Mouse (Mus musculus): ENCODE measurements around the gene Ppp2r5d. TPM values are rescaled to one million over a fixed set of nuclear protein-coding genes. Genes with fewer than 3 reads are reported as not detected.

The Ppp2r5d gene
- 96.0 and 102 TPM in 2 replicates for polyA plus RNA-seq (2015; fragmentation: Nextera tagmentation; extraction: Ambion mirVana)

DNA sequence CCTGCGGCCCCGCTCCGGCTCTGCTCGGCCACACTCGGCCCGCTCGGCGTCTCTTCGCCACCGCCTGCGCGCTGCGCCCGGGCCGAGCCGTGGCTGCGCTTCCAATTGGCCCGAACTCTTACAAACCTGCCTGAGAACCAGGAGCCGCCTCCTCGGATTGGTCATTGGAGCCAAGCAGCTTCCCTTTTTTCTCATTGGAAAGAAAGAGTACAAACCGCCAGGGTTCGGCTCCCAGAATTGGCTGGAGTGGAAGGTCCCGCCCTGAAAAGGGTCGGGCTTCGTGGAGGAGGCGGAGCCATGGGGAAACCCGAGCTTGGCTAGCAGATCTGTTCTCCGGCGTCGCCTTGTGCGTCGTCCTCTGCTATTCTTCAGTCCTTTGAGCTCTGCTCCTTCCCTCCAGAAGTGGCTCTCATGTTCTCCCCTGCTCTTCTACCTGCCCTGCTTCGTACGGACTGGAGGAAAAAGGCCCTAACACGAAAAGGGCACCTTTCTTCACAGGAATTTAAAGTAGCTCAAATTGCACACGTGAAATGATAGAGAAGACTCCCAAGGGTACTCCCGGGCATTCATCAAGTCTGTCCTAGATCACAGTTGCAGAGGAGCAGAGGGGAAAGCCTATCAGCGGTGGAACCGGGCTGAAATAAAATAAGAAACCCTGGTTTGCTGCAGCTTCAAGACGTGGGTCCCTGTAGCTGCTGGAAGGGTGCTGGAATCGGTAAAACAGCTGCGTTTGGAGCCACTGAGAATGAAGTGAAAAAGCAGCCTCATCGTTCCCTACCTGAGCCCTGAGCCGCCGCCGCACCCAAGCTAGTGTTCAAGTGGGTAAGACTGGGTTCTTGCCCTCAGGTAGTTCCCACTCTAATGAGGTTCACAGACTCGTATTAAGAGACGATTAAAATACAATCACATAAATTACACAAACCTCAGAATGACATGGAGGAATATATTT is at the start of gene Ppp2r5d:
Gene Ppp2r5d (minus strand): TSS at position 225 of the 949 bp plus-strand sequence.
- Histone ChIP-seq H3K4me1 (peaks cover 30% of the 10 kb centered on the region), H3K4me2 (peak within 1 kb of the TSS; percentile 79), H3K36me3 (no peaks in the 10 kb centered on the region), H3K27ac (peak within 1 kb of the TSS; percentile 96), H3K9ac (peak within 1 kb of the TSS; percentile 87), H3K27me3 (no peaks in the 10 kb centered on the region), H3K9me3 (no peaks in the 10 kb centered on the region), H3K4me3 (peak within 1 kb of the TSS; percentile 83)
- peak; percentile 94 for ATAC-seq (ENCODE audit: borderline replicate concordance, extremely low read depth, low FRiP score, low TSS enrichment)
- WGBS: under 1% methylated on average over 48 of the region's 48 CpGs

DNA sequence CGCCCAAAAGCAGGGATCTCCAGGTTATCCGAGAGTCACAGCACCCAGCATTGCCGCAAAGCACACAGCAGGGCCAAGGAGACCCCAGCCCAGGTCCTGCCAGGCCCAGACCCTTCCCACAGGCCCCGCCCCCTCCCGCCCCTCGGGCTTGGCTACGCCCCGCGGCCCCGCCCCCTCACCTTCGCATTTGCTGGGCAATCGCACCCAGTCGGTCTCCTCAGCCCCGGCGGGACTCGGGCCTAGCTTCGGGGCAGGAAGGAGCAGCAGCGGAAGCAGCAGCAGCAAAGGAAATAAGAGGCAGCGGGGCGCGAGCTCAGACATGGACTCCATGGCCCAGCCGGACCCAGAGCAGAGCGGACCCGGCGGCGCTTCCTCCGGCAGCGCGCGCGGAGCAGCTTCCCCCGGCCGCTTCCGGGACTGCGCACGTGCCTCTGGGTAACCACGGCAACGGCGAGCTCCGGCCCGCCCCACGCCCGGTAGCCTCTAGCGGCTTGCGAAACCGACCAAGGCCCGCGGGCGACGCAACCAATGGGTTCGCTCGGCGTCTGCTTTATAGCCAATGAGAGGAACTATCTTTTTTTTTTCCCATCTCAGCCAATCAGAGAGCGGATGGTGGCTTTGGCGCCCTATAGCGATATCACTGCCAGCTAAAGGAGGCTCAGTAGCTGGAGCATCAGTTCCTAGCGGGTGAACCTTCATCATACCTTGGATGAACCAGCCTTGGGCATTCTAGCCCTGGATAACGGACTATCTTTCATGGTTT is 47.1 kb upstream of the Ppp2r5d start, which contains the start of gene Cnpy3:
Gene Cnpy3 (minus strand): TSS at position 421 of the 763 bp plus-strand sequence.
- Histone ChIP-seq H3K4me1 (peaks cover 15% of the 10 kb centered on the region), H3K4me3 (peak within 1 kb of the TSS; percentile 91), H3K9ac (peak within 1 kb of the TSS; percentile 72), H3K9me3 (no peaks in the 10 kb centered on the region), H3K36me3 (0 out of 2 replicates have a peak, but pooled peaks cover 2% of the 10 kb centered on the region), H3K4me2 (peak within 1 kb of the TSS; percentile 76), H3K27ac (peak within 1 kb of the TSS; percentile 92), H3K27me3 (no peaks in the 10 kb centered on the region)
- peak; percentile 98 for ATAC-seq (ENCODE audit: borderline replicate concordance, extremely low read depth, low FRiP score, low TSS enrichment)
- WGBS: under 1% methylated on average over 54 of the region's 58 CpGs

DNA sequence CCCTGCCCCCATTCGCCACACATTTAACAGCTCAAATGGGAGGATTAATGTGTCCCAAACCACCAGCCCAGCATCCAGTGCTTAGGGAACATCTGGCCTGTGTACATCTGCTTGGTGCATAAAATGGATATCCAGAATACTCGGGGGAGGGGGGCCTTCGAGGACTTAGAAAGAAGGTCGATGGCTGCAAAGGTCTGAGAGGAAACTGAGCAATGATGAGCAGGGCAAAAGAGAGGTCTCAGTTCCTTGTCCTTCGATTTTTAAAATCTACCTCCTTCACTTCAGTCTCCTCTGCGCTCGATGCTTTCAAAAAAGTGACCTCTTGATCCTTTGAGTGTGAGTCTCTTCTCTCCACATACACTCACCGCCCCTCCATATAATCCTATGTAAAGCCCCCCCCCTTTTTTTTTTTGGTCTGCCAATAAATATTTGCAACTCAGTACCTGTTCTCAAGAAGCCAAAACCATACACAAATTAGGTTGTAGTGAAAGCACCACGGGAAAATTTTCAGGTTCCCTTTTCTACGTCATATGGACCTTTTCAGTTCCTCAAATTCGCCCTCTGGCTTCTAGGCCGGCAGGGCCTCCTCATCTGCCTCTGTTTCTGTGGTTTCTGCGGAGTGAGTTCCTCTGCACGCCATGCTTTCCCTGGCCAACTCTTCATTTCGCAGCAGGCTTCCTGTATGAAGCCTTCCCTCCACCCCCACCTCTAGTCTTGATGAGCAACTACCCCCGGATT is 46.3 kb upstream of the Ppp2r5d start:
- Histone ChIP-seq H3K27me3 (no peaks in the 10 kb centered on the region), H3K36me3 (peaks cover 8% of the 10 kb centered on the region; the same call in 1 of the 2 replicates), H3K9me3 (no peaks in the 10 kb centered on the region), H3K4me3 (peak overlapping the region; percentile 91), H3K9ac (peak overlapping the region; percentile 72), H3K4me1 (peaks cover 15% of the 10 kb centered on the region), H3K4me2 (peak overlapping the region; percentile 76), H3K27ac (peak overlapping the region; percentile 92)
- WGBS: 14% methylated on average over 16 of the region's 16 CpGs
- ATAC-seq (ENCODE audit: borderline replicate concordance, extremely low read depth, low FRiP score, low TSS enrichment): no peak

DNA sequence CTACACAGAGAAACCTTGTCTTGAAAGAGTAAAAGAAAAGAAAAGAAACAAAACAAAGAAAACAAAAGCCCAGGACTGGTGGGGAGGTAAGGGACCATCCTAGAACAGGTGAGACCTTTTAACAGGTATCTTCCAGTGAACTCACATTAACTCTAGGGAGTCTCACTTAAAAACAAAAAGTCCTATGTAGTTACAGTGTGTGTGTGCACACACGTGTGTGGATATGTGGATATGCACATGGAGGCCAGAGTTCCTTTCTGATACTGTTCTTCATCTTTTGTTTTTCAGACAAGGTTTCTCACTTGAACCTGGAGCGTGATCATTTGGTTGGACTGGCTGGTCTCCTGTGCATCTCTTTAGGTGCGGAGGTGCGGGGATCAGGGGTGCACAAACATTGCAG is 45.7 kb upstream of the Ppp2r5d start:
- Histone ChIP-seq H3K4me1 (peaks cover 15% of the 10 kb centered on the region), H3K4me3 (peak overlapping the region; percentile 91), H3K9me3 (no peaks in the 10 kb centered on the region), H3K27ac (0 out of 2 replicates have a peak overlapping the region, but pooled peaks have one; percentile 92), H3K4me2 (peak overlapping the region; percentile 76), H3K36me3 (peaks cover 9% of the 10 kb centered on the region; the same call in 1 of the 2 replicates), H3K27me3 (no peaks in the 10 kb centered on the region), H3K9ac (peak overlapping the region; percentile 72; the same call in 1 of the 2 replicates)
- no peak for ATAC-seq (ENCODE audit: borderline replicate concordance, extremely low read depth, low FRiP score, low TSS enrichment)
- 88% methylated on average over 4 of the region's 4 CpGs for WGBS

DNA sequence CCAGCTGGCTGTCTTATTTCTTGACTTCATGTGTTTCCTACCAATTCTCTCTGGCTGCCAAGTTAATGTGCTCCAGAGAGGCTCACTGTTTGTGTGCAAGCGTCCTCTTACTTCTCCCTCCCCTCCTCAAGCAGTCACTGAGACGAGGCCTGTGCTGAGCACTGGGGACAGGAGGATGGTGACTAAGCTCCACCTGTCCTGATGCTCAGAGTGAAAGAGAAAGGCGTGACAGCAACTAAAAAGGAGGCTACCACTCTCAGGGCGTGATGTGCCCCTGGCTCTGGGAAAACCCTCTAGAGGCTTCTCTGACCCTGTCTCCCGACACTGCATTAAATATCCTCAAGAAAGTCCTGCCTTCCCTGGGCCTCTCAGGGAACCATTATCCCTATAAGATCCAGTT is 44.4 kb upstream of the Ppp2r5d start:
- Histone ChIP-seq H3K9ac (no peak overlapping the region), H3K27ac (no peak overlapping the region), H3K27me3 (no peaks in the 10 kb centered on the region), H3K36me3 (peaks cover 16% of the 10 kb centered on the region), H3K4me1 (peaks cover 15% of the 10 kb centered on the region), H3K4me3 (no peak overlapping the region), H3K9me3 (no peaks in the 10 kb centered on the region), H3K4me2 (no peak overlapping the region)
- 92% methylated on average over 5 of the region's 5 CpGs for WGBS
- ATAC-seq (ENCODE audit: borderline replicate concordance, extremely low read depth, low FRiP score, low TSS enrichment): no peak

DNA sequence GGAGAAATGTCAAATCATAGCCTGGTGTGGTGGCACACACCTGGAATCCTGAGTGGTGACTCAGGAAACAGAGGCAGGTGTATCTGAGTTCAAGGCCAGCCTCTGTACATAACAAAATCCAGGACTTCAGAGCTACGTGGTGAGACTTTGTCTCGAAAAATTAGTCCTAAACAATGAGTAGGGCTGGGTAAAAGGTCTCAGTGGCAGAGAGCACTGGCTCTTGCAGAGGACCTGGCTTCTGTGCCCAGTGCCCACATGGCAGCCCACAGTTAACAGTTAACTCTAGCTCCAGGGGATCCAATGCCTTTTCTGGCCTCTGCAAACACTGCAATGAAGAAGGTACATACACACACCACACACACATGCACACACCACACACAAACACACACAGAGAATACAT is 42.9 kb upstream of the Ppp2r5d start:
- H3K9me3 ChIP-seq: no peaks in the 10 kb centered on the region
- no peaks in the 10 kb centered on the region for H3K27me3 ChIP-seq
- H3K36me3 ChIP-seq: peaks cover 26% of the 10 kb centered on the region
- ATAC-seq (ENCODE audit: borderline replicate concordance, extremely low read depth, low FRiP score, low TSS enrichment): no peak
- no peak overlapping the region for H3K27ac ChIP-seq
- no peak overlapping the region for H3K4me3 ChIP-seq
- no peak overlapping the region for H3K4me2 ChIP-seq
- peaks cover 15% of the 10 kb centered on the region for H3K4me1 ChIP-seq
- H3K9ac ChIP-seq: no peak overlapping the region
- WGBS: 96% methylated on average over 2 of the region's 2 CpGs

DNA sequence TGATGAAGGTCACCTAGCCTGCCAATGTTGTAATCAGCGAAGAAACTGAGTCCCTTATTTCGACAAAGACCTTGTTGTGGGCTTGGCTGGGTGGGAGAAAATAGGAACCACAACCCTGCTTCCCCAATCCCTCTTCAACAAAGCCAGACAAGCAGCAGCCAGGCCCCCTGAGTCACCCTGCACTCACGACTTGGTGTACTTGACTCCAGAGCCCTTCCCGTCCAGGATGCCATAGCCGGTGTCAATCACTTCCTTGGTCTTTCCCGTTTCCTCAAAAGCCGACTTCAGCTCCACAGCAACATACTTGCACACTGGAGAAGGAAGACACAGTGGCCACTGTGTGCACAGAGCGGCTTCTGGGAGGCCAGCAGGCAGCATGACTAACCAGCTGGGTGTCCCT is 42.3 kb upstream of the Ppp2r5d start:
- Histone ChIP-seq H3K9ac (no peak overlapping the region), H3K4me3 (no peak overlapping the region), H3K36me3 (peaks cover 26% of the 10 kb centered on the region), H3K27ac (no peak overlapping the region), H3K27me3 (no peaks in the 10 kb centered on the region), H3K4me2 (no peak overlapping the region), H3K9me3 (no peaks in the 10 kb centered on the region), H3K4me1 (peaks cover 10% of the 10 kb centered on the region)
- WGBS: 81% methylated on average over 8 of the region's 8 CpGs
- no peak for ATAC-seq (ENCODE audit: borderline replicate concordance, extremely low read depth, low FRiP score, low TSS enrichment)

DNA sequence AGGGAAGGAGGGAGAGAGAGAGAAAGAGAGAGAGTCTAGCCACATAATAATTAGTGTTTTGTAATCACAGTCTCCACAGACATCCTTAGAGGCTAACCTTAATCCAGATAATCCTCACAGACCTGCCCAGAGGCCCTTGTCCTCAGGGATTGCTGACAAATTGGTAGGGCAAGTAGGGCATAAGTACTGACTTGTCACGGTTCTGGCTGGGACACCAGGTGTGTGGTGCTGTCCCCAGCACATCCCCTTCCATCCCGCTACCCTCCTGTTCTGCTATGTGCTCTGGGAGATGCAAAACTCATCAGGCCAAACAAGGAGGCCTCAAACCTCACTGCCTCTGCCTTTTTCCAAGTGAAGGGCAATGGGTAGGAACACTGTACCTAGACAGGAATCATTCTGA is 40.6 kb upstream of the Ppp2r5d start:
- Histone ChIP-seq H3K27me3 (no peaks in the 10 kb centered on the region), H3K4me1 (peaks cover 2% of the 10 kb centered on the region; the same call in 1 of the 2 replicates), H3K9ac (no peak overlapping the region), H3K27ac (no peak overlapping the region), H3K9me3 (no peaks in the 10 kb centered on the region), H3K4me3 (no peak overlapping the region), H3K4me2 (no peak overlapping the region), H3K36me3 (peaks cover 26% of the 10 kb centered on the region)
- ATAC-seq (ENCODE audit: borderline replicate concordance, extremely low read depth, low FRiP score, low TSS enrichment): no peak
- WGBS: 90% methylated on average over 2 of the region's 2 CpGs

DNA sequence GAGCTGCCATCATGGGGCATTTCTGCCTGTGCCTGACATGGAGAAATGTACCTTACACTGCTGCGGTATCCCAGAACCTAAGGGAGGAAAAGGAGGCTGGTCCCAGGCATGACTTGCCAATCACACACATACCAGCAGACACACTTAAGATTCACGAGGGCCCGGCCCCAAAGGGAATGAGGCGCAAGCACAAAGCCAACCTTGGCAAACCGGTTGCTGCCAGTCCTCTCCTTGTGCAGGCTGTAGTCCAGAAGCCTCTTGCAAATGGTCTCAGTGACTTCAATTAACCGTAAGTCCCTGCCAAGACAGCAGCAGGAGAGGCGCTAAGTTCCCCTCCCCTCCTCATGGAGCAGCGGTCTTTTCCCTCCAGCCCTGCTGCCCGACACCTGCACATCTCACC is 38.1 kb upstream of the Ppp2r5d start:
- WGBS: 72% methylated on average over 9 of the region's 9 CpGs
- no peaks in the 10 kb centered on the region for H3K27me3 ChIP-seq
- H3K4me3 ChIP-seq: no peak overlapping the region
- no peak for ATAC-seq (ENCODE audit: borderline replicate concordance, extremely low read depth, low FRiP score, low TSS enrichment)
- no peaks in the 10 kb centered on the region for H3K4me1 ChIP-seq
- H3K4me2 ChIP-seq: no peak overlapping the region
- no peak overlapping the region for H3K9ac ChIP-seq
- H3K36me3 ChIP-seq: peaks cover 30% of the 10 kb centered on the region
- H3K9me3 ChIP-seq: no peaks in the 10 kb centered on the region
- H3K27ac ChIP-seq: no peak overlapping the region

DNA sequence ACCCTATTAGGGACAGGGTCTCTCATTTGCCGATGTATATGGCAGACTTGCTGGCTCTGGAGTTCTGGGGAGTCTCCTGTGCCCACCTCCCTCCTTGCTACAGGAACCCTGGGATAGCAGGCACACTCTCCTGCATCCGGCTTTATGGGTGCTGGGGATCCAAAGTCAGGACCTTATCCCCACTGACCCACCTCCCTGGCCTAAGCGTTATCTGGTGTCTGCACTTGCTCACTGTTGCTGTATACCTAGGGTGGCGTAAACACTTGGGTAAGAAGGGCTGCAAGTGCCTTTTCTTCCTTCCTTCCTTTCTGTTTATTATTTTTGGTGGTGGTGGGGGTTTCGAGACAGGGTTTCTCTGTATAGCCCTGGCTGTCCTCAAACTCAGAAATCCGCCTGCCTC is 36.4 kb upstream of the Ppp2r5d start:
- WGBS: 91% methylated on average over 6 of the region's 6 CpGs
- H3K4me2 ChIP-seq: no peak overlapping the region
- ATAC-seq (ENCODE audit: borderline replicate concordance, extremely low read depth, low FRiP score, low TSS enrichment): no peak
- H3K9me3 ChIP-seq: no peaks in the 10 kb centered on the region
- no peak overlapping the region for H3K4me3 ChIP-seq
- H3K36me3 ChIP-seq: peaks cover 26% of the 10 kb centered on the region
- no peak overlapping the region for H3K9ac ChIP-seq
- H3K27me3 ChIP-seq: no peaks in the 10 kb centered on the region
- H3K27ac ChIP-seq: no peak overlapping the region
- H3K4me1 ChIP-seq: no peaks in the 10 kb centered on the region

DNA sequence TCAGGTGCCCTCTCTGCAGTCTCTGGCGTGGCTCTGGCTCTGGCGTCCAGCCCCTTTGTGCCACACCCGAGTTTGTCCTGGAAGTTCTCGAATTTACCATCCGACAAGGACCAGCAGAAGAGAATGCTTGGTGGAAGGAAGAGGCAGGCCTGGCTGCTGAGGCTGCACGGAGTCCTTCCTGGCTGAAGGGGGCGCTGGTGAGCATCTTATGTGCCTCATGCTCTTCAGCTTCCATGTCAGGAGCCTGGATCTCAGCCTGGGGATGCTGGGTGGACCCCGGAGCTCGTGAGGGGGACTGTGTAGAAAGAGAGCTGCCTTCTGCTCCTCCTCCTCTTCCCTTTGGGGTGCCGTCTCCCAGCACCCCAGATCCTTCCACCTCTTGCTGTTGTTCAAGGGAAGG is 31.2 kb upstream of the Ppp2r5d start:
- no peak overlapping the region for H3K4me3 ChIP-seq
- H3K27ac ChIP-seq: no peak overlapping the region
- H3K27me3 ChIP-seq: no peaks in the 10 kb centered on the region
- H3K9ac ChIP-seq: no peak overlapping the region
- WGBS: 60% methylated on average over 9 of the region's 10 CpGs
- H3K4me2 ChIP-seq: no peak overlapping the region
- no peaks in the 10 kb centered on the region for H3K9me3 ChIP-seq
- no peak for ATAC-seq (ENCODE audit: borderline replicate concordance, extremely low read depth, low FRiP score, low TSS enrichment)
- H3K36me3 ChIP-seq: peaks cover 9% of the 10 kb centered on the region; the same call in 1 of the 2 replicates
- no peaks in the 10 kb centered on the region for H3K4me1 ChIP-seq

All from lung, embryonic 15.5 days (tissue).